Mouse (Mus musculus) liver, adult 2 months (tissue): Measurements from ENCODE around the gene Arid3b.
A peak's percentile ranks its signal among the peaks of the same experiment; 100 is the strongest.

ENCODE experiments used
- CTCF ChIP-seq: fragments of 200-500 bp; IDR thresholded peaks from 2 replicates; pipeline ENCODE4 v1.5.1; 2011; ENCODE audit warnings: low read depth, low read length, control low read depth
- POLR2A ChIP-seq: fragments of 200-500 bp; IDR thresholded peaks from 2 replicates; pipeline ENCODE4 v1.6.1; 2011; ENCODE audit warnings: low read length, control low read depth; ENCODE audit not compliant: insufficient read depth; ENCODE audit errors: extremely low read depth

GRCm38 (mm10) chr9:57831267-57832082 is 5.1 kb downstream of the Arid3b start:
- TF ChIP-seq CTCF: no peak
- TF ChIP-seq POLR2A: 0 out of 2 replicates have a peak, but pooled peaks have one; percentile 6
